Mouse (Mus musculus): Measurements from ENCODE around the gene Tas2r130.
"Not testable (repeated sequence)": the region's sequence is repeated elsewhere in the genome, so short reads cannot be mapped to it uniquely, and the experiment has no call there.

The Tas2r130 gene

DNA sequence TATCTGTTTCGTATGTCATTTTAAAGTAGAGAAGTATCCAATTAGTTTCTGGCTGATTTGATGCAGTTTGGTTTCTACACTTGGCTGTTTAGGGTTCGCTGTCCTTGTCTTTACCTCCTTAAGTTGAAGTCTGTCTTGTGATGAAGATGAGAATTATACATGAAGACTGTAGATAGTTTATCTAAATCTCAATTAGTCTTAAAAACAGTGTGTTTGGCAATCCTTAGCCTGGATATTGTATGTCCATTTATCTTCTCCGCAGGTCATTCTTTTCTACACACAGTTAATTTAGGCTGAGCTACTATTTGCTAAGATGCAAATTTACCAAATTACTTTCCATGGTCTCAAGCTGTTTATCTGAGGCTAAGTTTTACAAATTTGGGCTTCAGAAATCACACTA is at the start of gene Tas2r130:
Tas2r130 (minus strand) TSS at position 101 of the 400 bp plus-strand sequence.
- DNase-seq (ENCODE audit: low read depth, low spot score): no peak

DNA sequence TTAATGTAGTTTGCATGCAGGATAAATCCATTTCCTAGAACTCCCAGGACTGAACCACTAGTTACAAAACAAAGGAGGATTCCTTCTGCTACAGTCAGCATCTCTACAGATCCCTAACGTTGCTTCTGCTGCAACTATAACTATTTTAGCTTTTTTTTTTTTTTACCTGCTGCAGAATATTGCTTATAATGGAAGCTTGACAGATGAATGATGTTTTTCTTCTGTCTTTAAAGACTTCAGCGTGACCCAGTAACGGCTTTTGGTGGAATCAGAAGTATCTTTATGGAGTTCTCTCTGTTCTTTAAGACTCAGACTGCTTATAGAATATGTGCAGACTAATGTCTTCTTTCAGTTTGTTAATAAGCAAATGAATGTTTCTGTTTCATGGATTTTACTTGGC is 48.1 kb upstream of the Tas2r130 start, which contains the start of gene Tas2r106:
Tas2r106 (minus strand) TSS at position 101 of the 400 bp plus-strand sequence.
- DNase-seq (ENCODE audit: low read depth, low spot score): no peak

DNA sequence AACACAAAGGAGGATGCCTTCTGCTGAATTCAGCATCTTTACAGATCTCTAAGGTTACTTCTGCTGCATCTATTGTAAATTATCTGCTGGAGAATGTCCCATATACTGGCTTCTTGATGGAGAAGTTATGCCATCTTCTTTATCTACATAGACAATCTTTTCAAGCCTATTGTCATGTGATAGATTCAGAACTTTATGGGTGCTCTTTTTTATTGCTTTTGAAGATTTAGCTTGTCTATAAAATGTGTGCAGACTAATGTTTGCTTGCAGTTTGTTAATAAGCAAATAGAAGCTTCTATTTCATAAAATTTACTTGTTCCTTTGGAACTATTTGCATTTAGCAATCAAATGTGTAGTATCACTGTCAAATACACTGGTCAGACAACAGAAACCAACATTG is 29.3 kb upstream of the Tas2r130 start, which contains the start of gene Tas2r107:
Tas2r107 (minus strand) TSS at position 101 of the 400 bp plus-strand sequence.
- DNase-seq (ENCODE audit: low read depth, low spot score): no peak

DNA sequence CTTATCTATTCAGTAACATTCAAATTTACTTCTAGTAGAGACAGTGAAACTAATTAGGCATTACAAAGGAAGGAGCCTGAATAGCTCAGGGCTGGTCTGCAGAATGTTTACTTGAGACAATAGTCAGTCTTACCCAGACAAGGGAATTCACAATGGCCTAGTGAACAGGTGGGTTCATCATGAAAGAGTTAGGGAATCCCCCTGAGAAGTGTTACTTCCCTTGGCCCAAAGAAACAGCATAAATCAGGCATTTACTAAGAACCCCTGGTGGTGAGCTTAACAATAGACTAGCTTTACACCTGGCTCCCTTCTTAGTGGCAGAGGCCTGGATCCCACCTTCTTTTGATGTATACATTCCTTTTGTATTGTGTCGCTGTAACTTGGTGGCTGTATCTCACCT is 20.8 kb downstream of the Tas2r130 start:
- DNase-seq (ENCODE audit: low read depth, low spot score): not testable (repeated sequence)

DNA sequence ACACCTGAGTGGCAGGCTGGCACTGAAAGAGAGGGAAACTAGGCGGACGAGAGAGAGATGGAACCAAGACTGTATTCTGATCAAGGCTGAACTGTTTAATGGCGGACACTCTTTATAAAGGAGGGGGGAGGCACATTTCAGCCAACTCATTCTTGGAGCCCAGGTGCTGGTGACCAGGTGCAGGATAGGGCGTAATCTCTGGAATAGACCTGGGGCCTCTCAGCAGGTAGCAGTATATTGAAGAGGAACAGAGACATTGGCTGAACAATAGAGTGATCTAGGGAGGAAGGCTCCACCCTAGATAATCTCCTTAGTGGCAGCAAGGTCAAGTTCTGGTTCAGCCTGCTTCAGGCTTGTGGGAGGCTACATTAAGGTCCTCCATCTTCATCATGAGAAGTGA is 25.9 kb downstream of the Tas2r130 start:
- DNase-seq (ENCODE audit: low read depth, low spot score): no peak
